Mouse (Mus musculus): ENCODE results near the gene Mboat1.

GRCm38 (mm10) chr13:30196661-30197060, 60.4 kb downstream of the Mboat1 start:
- TF ChIP-seq CTCF (IDR thresholded peaks at IDR 0.05; ENCODE audit: low read depth), result no peak
- no peak for TF ChIP-seq EP300 (IDR thresholded peaks at IDR 0.05; ENCODE audit: low read depth)
